Mouse (Mus musculus): Measurements from ENCODE around the gene Clns1a. TPM values are rescaled to one million over a fixed set of nuclear protein-coding genes. Genes with fewer than 3 reads are reported as not detected.

Gene Clns1a
- total and polyA plus RNA-seq, 2 experiments from 2014 or later: 107 to 178 TPM

DNA sequence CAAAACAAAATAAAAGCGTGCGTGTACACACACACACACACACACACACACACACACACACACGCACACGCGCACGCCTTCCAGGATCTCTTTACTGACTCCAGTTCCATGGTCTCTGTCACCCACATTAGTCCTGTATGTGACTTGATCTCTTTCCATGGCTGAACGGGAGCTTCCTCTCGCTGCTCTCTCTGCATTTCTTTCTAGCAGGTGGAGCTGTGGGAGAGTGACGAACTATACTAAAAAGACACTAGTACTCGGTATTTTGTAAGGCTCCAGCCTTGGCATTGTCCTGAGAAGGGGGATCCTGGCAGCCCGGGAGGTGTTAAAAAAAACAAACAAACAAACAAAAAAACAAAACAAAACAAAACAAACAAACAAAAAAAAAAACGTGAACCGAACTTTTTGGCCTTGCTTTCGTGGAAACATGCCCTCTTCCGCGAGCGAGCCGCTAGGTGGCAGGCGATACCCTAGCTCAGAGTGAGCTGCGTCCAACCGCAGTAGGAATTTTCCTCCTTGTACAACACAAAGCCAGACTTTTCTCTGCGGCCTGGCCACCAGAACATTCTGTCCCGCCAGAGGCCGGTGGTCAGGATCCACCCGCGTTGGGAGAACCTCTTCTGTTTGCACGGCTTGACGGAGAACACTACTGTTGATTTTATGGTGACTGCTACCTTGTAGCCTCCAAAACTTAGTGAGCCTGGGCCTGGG is 51.5 kb downstream of the Clns1a start:
- Histone ChIP-seq H3K4me3 (ENCODE audit: low read depth, low read length) (no peak overlapping the region), H3K4me1 (ENCODE audit: insufficient read depth) (no peaks in the 10 kb centered on the region), H3K27ac (ENCODE audit: low read depth, low read length) (no peak overlapping the region), H3K27me3 (ENCODE audit: insufficient read depth, low read length) (no peaks in the 10 kb centered on the region), H3K9ac (no peak overlapping the region), H3K36me3 (ENCODE audit: insufficient read depth) (no peaks in the 10 kb centered on the region), H3K9me3 (ENCODE audit: low read length) (no peaks in the 10 kb centered on the region), H3K4me2 (ENCODE audit: low read depth) (peak overlapping the region; percentile 17; the same call in 1 of the 2 replicates)
- DNase-seq: peak; percentile 87
- 23% methylated on average over 28 of the region's 28 CpGs for WGBS
- peak; percentile 83 for ATAC-seq
- TF ChIP-seq CTCF (IDR thresholded peaks at IDR 0.05; ENCODE audit: low read depth): peak; percentile 92

- Histone ChIP-seq H3K36me3 (ENCODE audit: insufficient read depth) (no peaks in the 10 kb centered on the region), H3K9ac (no peak overlapping the region), H3K9me3 (ENCODE audit: low read length) (no peaks in the 10 kb centered on the region), H3K27ac (ENCODE audit: low read depth, low read length) (no peak overlapping the region), H3K27me3 (ENCODE audit: insufficient read depth, low read length) (no peaks in the 10 kb centered on the region), H3K4me3 (ENCODE audit: low read depth, low read length) (no peak overlapping the region), H3K4me2 (ENCODE audit: low read depth) (peak overlapping the region; percentile 15; the same call in 1 of the 2 replicates), H3K4me1 (ENCODE audit: insufficient read depth) (no peaks in the 10 kb centered on the region)
- TF ChIP-seq CTCF (IDR thresholded peaks at IDR 0.05; ENCODE audit: low read depth): no peak
- ATAC-seq (peak; percentile 25; the same call in 1 of the 2 replicates), DNase-seq (no peak)
- WGBS: 54% methylated on average over 10 of the region's 10 CpGs
Observed at GRCm38 (mm10) chr7:97748527-97749206, 52.2 kb downstream of the Clns1a start.

DNA sequence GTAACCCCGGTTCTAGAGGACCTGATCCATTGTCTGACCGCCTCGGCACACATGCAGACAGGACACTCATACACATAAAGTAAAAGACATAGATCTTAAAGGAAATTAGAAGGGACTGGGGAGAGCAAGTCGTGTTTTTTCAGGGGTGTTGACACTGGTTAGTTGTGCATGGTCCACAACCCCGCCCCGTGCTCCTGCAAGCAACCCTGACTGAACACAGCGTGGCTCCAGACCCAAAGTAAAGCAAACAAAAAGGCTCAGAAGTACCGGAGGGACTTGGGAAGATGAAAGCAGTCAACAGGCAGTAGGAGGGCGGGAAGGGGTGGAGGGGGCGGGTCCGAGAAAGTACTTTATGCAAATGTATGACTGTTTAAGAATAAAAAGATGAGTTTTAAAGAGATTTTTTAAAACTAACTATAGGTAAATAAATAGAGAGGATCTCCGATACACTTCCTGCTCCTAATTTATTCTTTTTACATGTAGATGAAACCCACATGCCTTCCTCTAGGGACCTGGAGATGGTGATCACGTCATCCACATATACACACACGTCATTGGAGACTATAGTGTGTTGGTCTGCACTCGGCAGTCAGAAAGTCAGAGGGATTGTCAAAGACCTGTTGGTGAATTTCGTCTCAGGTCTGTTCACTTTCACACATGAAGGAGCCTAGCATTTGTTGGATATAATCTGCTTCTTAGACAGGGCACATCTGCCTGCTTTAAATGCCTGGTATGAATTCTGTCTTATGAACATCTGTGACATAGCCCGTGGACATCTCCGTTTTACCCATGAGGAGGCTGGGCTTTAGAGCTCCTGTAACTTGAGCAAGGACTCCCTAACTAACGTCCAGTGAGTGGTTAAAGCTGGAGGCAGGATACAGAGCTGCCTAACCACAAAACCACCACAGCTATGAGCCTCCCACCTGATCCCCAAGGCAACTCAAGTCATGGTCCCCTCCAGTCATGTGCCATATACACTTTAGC is 53.1 kb downstream of the Clns1a start:
- Histone ChIP-seq H3K27ac (ENCODE audit: low read depth, low read length) (no peak overlapping the region), H3K36me3 (ENCODE audit: insufficient read depth) (no peaks in the 10 kb centered on the region), H3K4me2 (ENCODE audit: low read depth) (peak overlapping the region; percentile 15; the same call in 1 of the 2 replicates), H3K9me3 (ENCODE audit: low read length) (no peaks in the 10 kb centered on the region), H3K4me1 (ENCODE audit: insufficient read depth) (no peaks in the 10 kb centered on the region), H3K27me3 (ENCODE audit: insufficient read depth, low read length) (no peaks in the 10 kb centered on the region), H3K4me3 (ENCODE audit: low read depth, low read length) (no peak overlapping the region), H3K9ac (no peak overlapping the region)
- DNase-seq: no peak
- no peak for ATAC-seq
- TF ChIP-seq CTCF (IDR thresholded peaks at IDR 0.05; ENCODE audit: low read depth): no peak
- 28% methylated on average over 19 of the region's 19 CpGs for WGBS

- H3K4me3 ChIP-seq (ENCODE audit: low read depth, low read length): no peak overlapping the region; the same call in 1 of the 2 replicates
- no peak overlapping the region for H3K27ac ChIP-seq (ENCODE audit: low read depth, low read length)
- ATAC-seq (peak; percentile 95), DNase-seq (peak; percentile 69)
- 20% methylated on average over 18 of the region's 18 CpGs for WGBS
- H3K4me1 ChIP-seq (ENCODE audit: insufficient read depth): 0 out of 2 replicates have a peak, but pooled peaks cover 6% of the 10 kb centered on the region
- H3K27me3 ChIP-seq (ENCODE audit: insufficient read depth, low read length): no peaks in the 10 kb centered on the region
- TF ChIP-seq CTCF (IDR thresholded peaks at IDR 0.05; ENCODE audit: low read depth): no peak
- peak overlapping the region; percentile 41 for H3K4me2 ChIP-seq (ENCODE audit: low read depth)
- H3K9me3 ChIP-seq (ENCODE audit: low read length): no peaks in the 10 kb centered on the region
- peak overlapping the region; percentile 43; the same call in 1 of the 2 replicates for H3K9ac ChIP-seq
- H3K36me3 ChIP-seq (ENCODE audit: insufficient read depth): no peaks in the 10 kb centered on the region
Observed at GRCm38 (mm10) chr7:97756967-97757881, 60.8 kb downstream of the Clns1a start.

GRCm38 (mm10) chr7:97764591-97764990 is 68.2 kb downstream of the Clns1a start:
- Histone ChIP-seq H3K27me3 (ENCODE audit: insufficient read depth, low read length) (no peaks in the 10 kb centered on the region), H3K27ac (ENCODE audit: low read depth, low read length) (no peak overlapping the region), H3K36me3 (ENCODE audit: insufficient read depth) (no peaks in the 10 kb centered on the region), H3K4me2 (ENCODE audit: low read depth) (no peak overlapping the region), H3K9me3 (ENCODE audit: low read length) (no peaks in the 10 kb centered on the region), H3K4me3 (ENCODE audit: low read depth, low read length) (no peak overlapping the region), H3K9ac (no peak overlapping the region), H3K4me1 (ENCODE audit: insufficient read depth) (no peaks in the 10 kb centered on the region)
- no peak for TF ChIP-seq CTCF (IDR thresholded peaks at IDR 0.05; ENCODE audit: low read depth)
- 83% methylated on average over 11 of the region's 11 CpGs for WGBS
- no peak for ATAC-seq
- no peak for DNase-seq
